Mouse (Mus musculus) erythroblast, embryonic 14.5 days (primary cell): ENCODE data around the gene Cadps2.

Experiments
- GATA1 ChIP-seq: IDR thresholded peaks from 2 replicates; pipeline ENCODE4 v1.6.1; 2012; ENCODE audit warnings: low read length, inconsistent platforms, mixed read lengths
- TAL1 ChIP-seq: IDR thresholded peaks from 3 replicates; pipeline ENCODE4 v1.6.1; 2012; ENCODE audit warnings: low read length, inconsistent platforms, mixed read lengths

DNA sequence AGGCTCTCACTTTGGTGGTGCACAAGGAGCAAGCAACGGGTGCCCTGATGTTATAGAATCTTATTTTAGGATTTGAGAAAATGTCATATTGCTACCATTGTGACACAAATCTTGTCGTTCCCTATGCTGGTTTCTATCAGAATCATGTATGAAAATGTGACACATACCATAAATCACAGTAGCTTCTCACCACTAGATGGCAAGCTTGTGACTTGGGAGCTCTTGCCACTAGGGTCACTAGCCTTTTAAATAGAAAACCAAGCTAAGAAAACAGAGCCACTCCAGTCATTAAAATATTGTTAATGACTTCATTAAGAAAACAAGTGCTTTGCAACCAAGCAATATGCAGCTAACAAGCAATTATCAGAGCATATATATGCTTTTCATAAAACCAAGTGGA, 81.0 kb downstream of the Cadps2 start:
- TF ChIP-seq GATA1, result no peak
- no peak for TF ChIP-seq TAL1
